Mouse (Mus musculus) liver, postnatal 0 days (tissue): ENCODE measurements around the gene Zfp365.

ENCODE experiments used
- CTCF ChIP-seq: sonication (generic); IDR thresholded peaks from 2 replicates; pipeline ENCODE4 v1.5.1; 2016; ENCODE audit warnings: antibody characterized with exemption, low read depth
- EP300 ChIP-seq: IDR thresholded peaks from 2 replicates; pipeline ENCODE4 v1.6.1; 2016; ENCODE audit warnings: antibody characterized with exemption, low read depth, mild to moderate bottlenecking

GRCm38 (mm10) chr10:67951690-67952089 is 39.2 kb upstream of the Zfp365 start:
- TF ChIP-seq CTCF (no peak), EP300 (no peak)
